Mouse (Mus musculus) right cerebral cortex, postnatal 25 days (tissue): Measurements from ENCODE around the gene Foxi1.
"Not testable (repeated sequence)": the region's sequence is repeated elsewhere in the genome, so short reads cannot be mapped to it uniquely, and the experiment has no call there.

Experiments used
- DNase-seq: peaks from one replicate; pipeline ENCODE4 v3.0.0; 2022

Gene Foxi1

DNA sequence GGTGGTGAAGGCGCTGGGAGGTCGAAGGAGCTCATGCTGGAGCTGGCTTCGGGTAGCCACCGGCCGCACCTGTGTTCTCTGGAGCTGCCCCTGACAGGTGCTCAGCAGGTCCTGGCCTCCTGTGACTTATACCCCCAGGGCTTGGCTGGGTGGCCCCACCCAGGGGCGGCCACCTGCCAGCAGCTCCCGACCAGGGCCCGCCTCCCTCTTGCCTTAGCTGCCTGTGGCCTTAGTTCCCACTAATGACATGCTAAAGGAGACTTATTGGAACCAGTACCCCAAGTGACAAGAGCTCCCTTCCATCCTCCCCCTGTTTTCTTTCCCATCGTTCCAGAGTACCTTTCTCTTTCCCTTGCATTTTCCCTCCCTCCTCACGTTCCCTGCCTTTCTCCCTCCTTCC lies at the start of gene Foxi1:
Gene Foxi1, minus strand, starts transcription at position 101 of the 400 bp plus-strand sequence.
- no peak for DNase-seq

GRCm38 (mm10) chr11:34242979-34243378 lies 35.1 kb upstream of the Foxi1 start:
- no peak for DNase-seq

DNA sequence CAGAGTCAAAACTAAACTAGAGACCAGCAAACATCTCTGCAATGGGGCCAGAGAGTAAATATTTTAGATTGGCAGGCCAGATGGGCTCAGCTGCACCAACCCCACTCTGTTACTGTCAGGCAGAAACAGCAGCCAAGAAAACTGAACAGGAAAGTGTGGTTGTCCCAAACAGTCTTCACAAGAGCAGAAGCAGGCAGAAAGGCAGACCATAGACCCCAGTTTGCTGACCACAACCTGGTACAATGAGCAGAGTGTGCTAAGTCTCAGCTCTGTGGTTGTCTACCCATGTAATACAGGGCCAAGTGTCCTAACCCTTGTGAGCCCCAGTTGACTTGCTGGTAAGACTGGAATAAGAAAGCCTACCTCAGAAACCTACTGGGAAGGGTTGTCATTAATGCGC lies 32.4 kb upstream of the Foxi1 start:
- no peak for DNase-seq

DNA sequence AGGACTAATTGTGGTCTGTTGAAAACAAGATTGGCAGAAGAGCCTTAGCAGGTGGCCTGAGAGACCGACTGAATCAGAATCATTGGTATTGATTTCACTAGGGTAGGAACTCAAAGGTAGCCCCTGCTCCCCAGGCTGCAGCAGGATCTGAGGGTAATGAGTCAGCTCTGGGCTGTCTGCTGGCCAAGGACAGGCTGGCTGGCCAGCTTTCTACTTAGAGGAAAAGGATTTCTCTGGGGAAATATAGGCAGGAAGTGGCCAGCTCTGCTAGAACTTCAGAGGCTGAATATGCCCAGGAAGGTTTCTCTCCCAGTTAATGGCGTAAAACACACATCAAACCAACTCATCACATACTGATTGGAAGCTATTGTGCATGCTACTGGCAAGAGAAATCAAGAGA lies 31.8 kb upstream of the Foxi1 start:
- DNase-seq = no peak

GRCm38 (mm10) chr11:34236885-34237284 lies 29.0 kb upstream of the Foxi1 start:
- peak; percentile 14 for DNase-seq

GRCm38 (mm10) chr11:34236091-34236759 lies 28.3 kb upstream of the Foxi1 start:
- DNase-seq = no peak

- peak; percentile 73 for DNase-seq
Measured at GRCm38 (mm10) chr11:34228758-34229364, 21.0 kb upstream of the Foxi1 start.

GRCm38 (mm10) chr11:34227180-34227579 lies 19.3 kb upstream of the Foxi1 start:
- DNase-seq = no peak

DNA sequence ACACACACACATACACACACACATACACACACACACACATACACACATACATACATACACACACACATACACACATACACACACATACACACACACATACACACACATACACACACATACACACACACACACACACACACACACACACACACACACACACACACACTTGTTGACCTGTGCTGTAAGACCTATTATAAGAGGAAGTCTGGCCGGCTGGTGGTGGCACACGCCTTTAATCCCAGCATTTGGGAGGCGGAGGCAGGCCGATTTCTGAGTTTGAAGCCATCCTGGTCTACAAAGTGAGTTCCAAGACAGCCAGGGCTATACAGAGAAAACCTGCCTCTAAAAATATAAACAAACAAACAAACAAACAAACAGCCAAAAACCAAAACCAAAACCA lies 12.7 kb upstream of the Foxi1 start:
- not testable (repeated sequence) for DNase-seq

DNA sequence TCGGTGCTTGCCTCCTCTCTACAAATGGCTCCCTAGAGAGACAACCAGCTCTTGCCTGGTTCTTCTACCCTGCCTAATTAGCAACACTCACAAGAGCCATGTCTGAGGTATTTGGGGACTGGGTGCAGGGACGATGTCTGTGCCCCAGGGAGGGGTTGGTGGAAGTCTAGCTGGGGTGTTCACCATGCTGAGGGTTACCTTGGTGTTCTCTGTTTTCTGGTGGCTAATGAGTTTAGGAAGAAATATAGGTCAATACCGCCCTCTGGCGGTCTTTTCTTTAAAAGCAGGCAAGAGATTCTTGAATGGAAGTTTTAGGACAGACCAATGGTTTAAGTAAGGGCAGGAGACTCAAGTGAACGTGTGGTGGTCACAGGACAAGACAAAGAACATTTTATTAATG lies 5.0 kb upstream of the Foxi1 start:
- DNase-seq = peak; percentile 46

- no peak for DNase-seq
Measured at GRCm38 (mm10) chr11:34202769-34203168, 5.1 kb downstream of the Foxi1 start.

GRCm38 (mm10) chr11:34195142-34195541 lies 12.7 kb downstream of the Foxi1 start:
- no peak for DNase-seq

- DNase-seq = no peak
Measured at GRCm38 (mm10) chr11:34194158-34194941, 13.5 kb downstream of the Foxi1 start.

GRCm38 (mm10) chr11:34193658-34194057 lies 14.2 kb downstream of the Foxi1 start:
- DNase-seq = no peak

DNA sequence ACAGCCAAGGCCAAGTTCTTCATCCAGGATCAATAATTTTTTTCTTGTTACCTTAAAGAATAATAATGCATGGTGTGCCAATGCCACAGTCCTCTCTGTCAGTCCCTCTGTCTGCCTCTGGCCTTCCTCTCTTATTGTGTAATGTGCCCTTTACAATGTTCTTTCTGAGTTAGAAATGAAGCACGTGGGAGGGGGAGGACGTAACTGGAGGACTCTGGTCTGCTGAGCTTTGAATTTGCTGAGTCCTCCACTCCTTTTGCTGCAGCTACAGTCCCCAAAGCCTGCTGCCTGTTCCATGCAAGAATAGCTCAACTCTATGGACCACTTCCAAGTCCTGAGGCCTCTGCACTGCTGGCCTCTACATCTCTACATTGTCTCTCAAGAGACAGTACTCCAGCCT lies 23.6 kb downstream of the Foxi1 start:
- DNase-seq = no peak

DNA sequence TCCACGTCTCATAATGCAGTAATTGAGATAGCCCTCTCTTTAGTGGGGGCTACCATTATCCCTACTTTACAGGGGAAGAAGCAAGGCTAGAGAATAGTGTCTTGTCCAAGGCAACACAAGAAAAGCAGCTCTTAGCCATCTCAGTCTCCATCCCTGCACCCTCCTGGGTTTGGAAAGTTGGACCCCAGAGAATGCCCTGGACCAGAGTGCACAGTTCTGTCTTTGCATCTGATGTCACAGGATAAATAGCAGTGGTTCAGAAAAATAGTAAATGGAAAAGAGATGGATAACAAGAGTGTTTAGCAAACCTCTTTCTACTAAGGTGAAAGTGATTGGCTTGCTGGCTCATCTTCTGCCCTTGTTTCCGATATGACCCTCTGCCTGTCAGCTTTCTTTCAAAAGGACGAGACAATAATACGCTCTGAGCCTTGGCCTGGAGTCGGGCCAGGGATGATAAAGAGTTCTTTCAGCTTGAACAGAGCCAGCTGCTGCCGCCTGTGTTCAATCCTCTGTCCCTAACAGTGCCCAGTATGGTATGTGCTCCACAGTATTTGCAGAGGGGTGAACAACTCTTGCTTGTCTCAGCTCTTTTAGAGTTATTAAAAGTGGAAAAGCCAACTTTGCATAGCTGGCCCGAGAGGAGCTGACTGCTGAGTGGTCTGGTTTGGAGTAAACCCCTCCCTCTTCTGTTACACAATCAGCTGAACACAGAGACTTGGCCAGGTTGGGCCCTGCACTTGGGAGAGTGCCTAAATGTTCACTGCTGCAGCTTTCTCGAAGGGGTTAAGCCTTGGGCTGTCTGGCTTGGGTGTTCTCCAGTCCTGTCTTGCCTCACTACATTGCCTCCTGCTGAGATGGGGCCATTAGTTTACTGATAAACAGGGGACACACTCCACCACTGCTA lies 26.4 kb downstream of the Foxi1 start:
- peak; percentile 14 for DNase-seq

DNA sequence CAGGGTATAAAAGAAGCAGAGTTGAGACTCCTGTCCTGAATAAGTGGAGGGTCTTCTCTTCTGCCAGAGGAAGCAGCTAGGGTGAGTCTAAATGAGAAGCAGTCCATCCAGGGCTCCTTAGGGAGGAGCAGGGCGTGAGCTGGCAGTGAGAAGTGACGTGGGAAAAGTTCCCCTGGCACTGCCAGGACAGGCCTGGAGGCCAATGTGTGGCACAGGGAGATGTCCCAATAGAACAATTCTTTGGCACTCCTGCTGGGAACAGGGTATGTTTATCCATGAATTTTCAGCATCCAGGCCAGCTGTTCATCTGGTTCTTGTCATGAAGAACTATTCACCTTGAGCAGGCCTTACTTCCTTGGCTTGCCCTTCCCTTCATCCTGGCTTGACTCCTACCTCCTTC lies 29.1 kb downstream of the Foxi1 start:
- DNase-seq = no peak

DNA sequence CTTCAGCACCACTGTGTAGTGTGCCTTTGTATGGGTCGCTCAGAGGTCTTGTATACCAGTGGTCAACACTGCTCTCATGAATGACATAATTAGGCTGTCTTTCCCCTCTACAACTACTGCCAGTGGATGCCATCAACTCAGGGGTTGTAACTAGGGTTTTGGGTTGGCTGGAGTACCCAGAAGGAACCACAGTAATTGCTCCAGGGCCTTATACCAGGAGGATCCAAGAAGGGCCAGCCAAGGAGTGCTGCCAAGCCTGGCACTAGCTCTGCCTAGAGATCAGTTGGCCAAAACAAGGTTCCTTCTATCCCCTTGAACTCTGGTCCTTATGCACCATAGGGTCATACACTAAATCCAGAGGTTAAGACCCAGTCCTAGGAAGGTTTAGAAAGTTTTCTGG lies 31.5 kb downstream of the Foxi1 start:
- DNase-seq = no peak

- no peak for DNase-seq
Measured at GRCm38 (mm10) chr11:34171221-34171620, 36.7 kb downstream of the Foxi1 start.

- DNase-seq = no peak
Measured at GRCm38 (mm10) chr11:34169464-34169894, 38.4 kb downstream of the Foxi1 start.

DNA sequence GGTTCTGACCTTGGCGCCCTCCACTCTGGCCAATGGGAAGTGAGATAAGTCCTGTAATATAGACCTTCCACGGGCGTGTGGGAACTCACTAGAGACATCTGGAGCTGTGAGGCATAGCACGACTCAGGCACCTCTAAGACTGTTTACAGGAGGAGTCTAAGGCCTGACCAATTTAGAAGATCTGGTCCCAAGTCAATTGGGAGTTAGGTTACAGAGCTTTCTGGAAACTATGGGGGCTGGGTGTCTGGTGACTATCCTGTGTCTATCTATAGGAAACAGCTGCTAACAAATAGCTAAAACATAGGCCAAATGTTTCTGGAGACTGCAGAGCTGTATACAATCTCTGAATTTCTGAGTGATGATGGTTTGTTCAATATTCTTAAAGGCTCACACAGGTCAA lies 41.5 kb downstream of the Foxi1 start:
- DNase-seq = no peak

- DNase-seq = no peak
Measured at GRCm38 (mm10) chr11:34165278-34165677, 42.6 kb downstream of the Foxi1 start.

DNA sequence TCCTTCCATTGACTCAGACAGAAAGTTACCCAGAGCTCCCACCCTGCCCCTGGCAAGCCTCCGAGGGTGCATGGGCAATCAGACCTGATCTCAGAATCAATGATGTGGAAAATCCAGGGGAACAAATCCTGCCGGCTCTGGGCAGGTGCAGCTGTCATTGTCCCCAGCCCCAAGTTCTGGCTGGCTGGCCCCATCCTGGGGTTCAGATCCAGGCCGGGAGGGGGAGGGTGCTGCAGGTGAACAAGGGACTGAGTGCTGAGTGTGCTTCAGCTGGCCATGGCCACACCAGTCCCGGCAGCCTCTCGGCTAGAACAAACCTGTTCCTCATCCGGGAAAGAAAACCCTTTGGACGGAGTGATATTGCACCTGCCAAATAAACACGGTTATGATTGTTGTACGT lies 49.0 kb downstream of the Foxi1 start:
- DNase-seq = no peak
